Mouse (Mus musculus): ENCODE results near the gene Tssc4. TPM values are rescaled to one million over a fixed set of nuclear protein-coding genes. Genes with fewer than 3 reads are reported as not detected.

The Tssc4 gene
- total and polyA plus RNA-seq, 3 experiments: 75.6 to 76.9 TPM; not detected in 1

DNA sequence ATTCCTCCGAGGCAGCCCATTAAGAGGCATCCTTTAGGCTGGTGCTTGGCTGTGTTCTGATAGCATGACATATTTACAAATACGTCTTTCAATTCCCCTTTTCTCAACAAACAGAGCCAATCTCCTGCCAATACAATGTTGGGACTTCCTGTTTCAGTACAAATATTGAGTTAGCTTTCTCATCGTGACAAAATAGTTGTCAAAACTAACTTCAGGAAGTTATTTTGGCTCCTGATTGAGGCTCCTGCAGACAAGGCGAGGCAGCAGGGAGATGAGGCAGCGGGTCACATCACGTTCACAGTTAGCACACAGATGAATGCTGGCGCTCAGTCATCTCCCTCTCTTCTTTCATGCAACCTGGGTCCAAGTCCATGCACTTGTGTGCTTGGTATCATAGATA lies 22.7 kb upstream of the Tssc4 start (continued):
- TF ChIP-seq JUND (IDR thresholded peaks at IDR 0.05; ENCODE audit: low read depth, low read length) (no peak), USF2 (IDR thresholded peaks at IDR 0.05; ENCODE audit: borderline replicate concordance in 1 of 2, insufficient read depth in 1 of 2, low read depth in 1 of 2, low read length in 2 of 2) (no peak), CHD2 (IDR thresholded peaks at IDR 0.05; ENCODE audit: low read length) (no peak), NELFE (IDR thresholded peaks at IDR 0.05; ENCODE audit: low read depth, low read length) (no peak), TAL1 (IDR thresholded peaks at IDR 0.05; ENCODE audit: low read length) (no peak)

DNA sequence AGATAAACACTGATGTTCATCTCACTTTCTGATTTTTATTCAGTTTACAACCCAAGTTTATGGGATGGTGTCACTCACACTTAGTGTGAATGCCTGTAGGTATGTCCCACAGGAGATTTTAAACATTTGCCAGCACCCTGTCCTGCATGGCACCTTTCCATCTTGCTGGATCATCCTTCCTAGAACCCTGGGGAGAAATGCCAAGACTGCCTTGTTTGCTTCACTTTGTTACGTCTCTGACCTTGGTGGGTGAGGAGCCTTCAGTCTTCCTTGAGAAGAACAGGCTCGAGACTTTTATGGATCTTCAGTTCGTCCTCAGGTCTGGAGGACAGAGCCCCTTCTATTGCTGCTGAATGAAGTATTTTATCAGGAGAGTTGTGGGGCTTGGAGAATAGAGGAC lies 19.7 kb upstream of the Tssc4 start:
- Histone ChIP-seq H3K27ac (ENCODE audit: control insufficient read depth, low read depth, low read length) (no peak overlapping the region), H3K36me3 (ENCODE audit: control insufficient read depth in 1 of 2, insufficient read depth in 2 of 2, low read length in 2 of 2) (peaks cover 0 to 17% of the 10 kb centered on the region in 2 experiments; a peak in 2 of 4 replicates), H3K4me1 (ENCODE audit: control insufficient read depth in 1 of 2, insufficient read depth in 2 of 2, low read length in 2 of 2) (peaks cover 7 to 23% of the 10 kb centered on the region in 2 experiments), H3K4me3 (ENCODE audit: control insufficient read depth in 1 of 2, insufficient read depth in 1 of 2, low read depth in 2 of 2, low read length in 2 of 2) (no peak overlapping the region), H3K79me2 (ENCODE audit: control insufficient read depth, insufficient read depth, low read length, poor library complexity) (peaks cover 14% of the 10 kb centered on the region), H3K27me3 (ENCODE audit: control insufficient read depth in 1 of 2, insufficient read depth in 2 of 2, low read length in 2 of 2) (no peaks in the 10 kb centered on the region), H3K9me3 (replicated peaks; ENCODE audit: insufficient read depth, low read length) (no peaks in the 10 kb centered on the region), H3K9ac (ENCODE audit: control insufficient read depth, low read depth, low read length, poor library complexity, severe bottlenecking) (no peak overlapping the region)
- TF ChIP-seq ZKSCAN1 (IDR thresholded peaks at IDR 0.05; ENCODE audit: low read depth, low read length) (no peak), E2F4 (IDR thresholded peaks at IDR 0.05; ENCODE audit: borderline replicate concordance, low read depth, low read length) (no peak), JUND (IDR thresholded peaks at IDR 0.05; ENCODE audit: low read depth, low read length) (no peak), USF1 (IDR thresholded peaks at IDR 0.05; ENCODE audit: low read depth, low read length) (no peak), CHD1 (IDR thresholded peaks at IDR 0.05; ENCODE audit: low read depth, low read length) (no peak), MAFK (IDR thresholded peaks at IDR 0.05; ENCODE audit: borderline replicate concordance, low read depth, low read length) (no peak), GATA1 (IDR thresholded peaks at IDR 0.05; ENCODE audit: low read depth, low read length) (no peak), TCF12 (IDR thresholded peaks at IDR 0.05; ENCODE audit: low read depth, low read length) (no peak), ETS1 (IDR thresholded peaks at IDR 0.05; ENCODE audit: low read depth, low read length) (no peak), MAX (IDR thresholded peaks at IDR 0.05; ENCODE audit: low read length) (no peak), TAL1 (IDR thresholded peaks at IDR 0.05; ENCODE audit: low read length) (no peak), POLR2AphosphoS5 (IDR thresholded peaks at IDR 0.05; ENCODE audit: borderline replicate concordance, low read depth, low read length) (no peak), ELF1 (IDR thresholded peaks at IDR 0.05; ENCODE audit: low read depth, low read length) (no peak), POLR2A (IDR thresholded peaks at IDR 0.05; ENCODE audit: control insufficient read depth in 1 of 2, insufficient read depth in 1 of 2, low read depth in 1 of 2, low read length in 2 of 2, poor library complexity in 1 of 2) (no peak), ZMIZ1 (IDR thresholded peaks at IDR 0.05; ENCODE audit: low read depth, low read length) (no peak)
- no peak for DNase-seq (ENCODE audit: low read depth, low spot score)

Data from MEL (cell line).